Mouse (Mus musculus) bone marrow macrophage, adult 2 months (primary cell): ENCODE results near the gene Lamtor4. TPM values are rescaled to one million over a fixed set of nuclear protein-coding genes. Genes with fewer than 3 reads are reported as not detected.

Experiments
- H3K27ac ChIP-seq: 2 replicates; pipeline ENCODE4 v1.5.1; 2012; ENCODE audit warnings: low read depth, low read length; ENCODE audit not compliant: insufficient read depth
- H3K4me1 ChIP-seq: 2 replicates; pipeline ENCODE4 v1.6.1; 2012; ENCODE audit warnings: low read length; ENCODE audit not compliant: control insufficient read depth, insufficient read depth
- H3K4me3 ChIP-seq: 2 replicates; pipeline ENCODE4 v1.5.1; 2012; ENCODE audit warnings: mild to moderate bottlenecking, low read length, moderate library complexity; ENCODE audit not compliant: insufficient read depth
- CTCF ChIP-seq: IDR thresholded peaks from 2 replicates; pipeline ENCODE4 v1.5.1; 2012; ENCODE audit warnings: low read depth, mild to moderate bottlenecking, low read length, moderate library complexity
- POLR2A ChIP-seq: IDR thresholded peaks from 2 replicates; pipeline ENCODE4 v1.6.1; 2012; ENCODE audit warnings: mild to moderate bottlenecking, low read depth, low read length, borderline replicate concordance
- polyA plus RNA-seq: library from polyadenylated mRNA; stranded (reverse); fragments of >200 nt; gene quantifications from 2 replicates; pipeline ENCODE4 v1.2.4, GENCODE M21; 2012; ENCODE audit not compliant: missing spikeins, insufficient read depth, insufficient read length

The Lamtor4 gene
- polyA plus RNA-seq, 1 experiment = 96.8 TPM

DNA sequence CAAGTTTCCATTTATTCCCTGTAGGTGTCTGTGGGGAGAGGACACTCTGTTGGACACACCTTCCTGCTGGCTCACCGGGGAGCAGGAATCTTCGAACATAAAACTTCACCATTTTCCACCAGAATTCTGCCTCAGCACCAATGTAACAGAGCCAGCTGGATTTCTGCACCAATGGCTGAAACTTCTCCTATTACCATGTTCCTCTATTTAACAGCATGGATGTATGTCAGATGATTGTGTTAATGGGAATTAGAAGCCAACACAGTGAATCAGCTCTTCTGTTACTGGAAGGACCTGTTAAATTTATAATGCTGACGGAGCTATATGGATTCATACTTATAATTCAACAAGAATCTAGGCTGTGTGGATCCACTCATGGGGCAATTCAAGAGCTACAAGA lies 25.8 kb upstream of the Lamtor4 start:
- peak overlapping the region; percentile 74 for H3K27ac ChIP-seq
- TF ChIP-seq POLR2A (no peak), CTCF (no peak)
- no peak overlapping the region for H3K4me3 ChIP-seq
- H3K4me1 ChIP-seq = peaks cover 39% of the 10 kb centered on the region

DNA sequence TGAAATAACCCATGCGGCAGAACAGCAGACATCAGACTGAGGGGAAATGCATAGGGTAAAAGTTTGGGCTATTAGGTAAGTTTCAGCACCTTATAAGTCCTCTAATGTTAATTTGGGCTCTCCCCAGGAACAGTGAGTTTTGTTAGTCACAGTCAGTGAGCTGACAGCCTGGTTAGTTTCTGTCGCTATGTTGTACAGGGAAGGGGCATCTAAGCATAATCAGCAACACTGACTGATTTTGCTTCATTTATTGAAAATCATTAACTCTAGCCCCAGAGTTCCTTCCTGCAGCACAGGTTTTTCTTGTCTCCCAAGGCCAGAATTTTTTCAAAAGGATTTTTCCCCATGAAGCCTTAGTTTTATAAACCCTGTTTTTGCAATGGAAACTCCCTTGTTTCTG lies 21.5 kb upstream of the Lamtor4 start:
- no peak overlapping the region for H3K27ac ChIP-seq
- peaks cover 23% of the 10 kb centered on the region for H3K4me1 ChIP-seq
- no peak for TF ChIP-seq CTCF
- no peak overlapping the region for H3K4me3 ChIP-seq

DNA sequence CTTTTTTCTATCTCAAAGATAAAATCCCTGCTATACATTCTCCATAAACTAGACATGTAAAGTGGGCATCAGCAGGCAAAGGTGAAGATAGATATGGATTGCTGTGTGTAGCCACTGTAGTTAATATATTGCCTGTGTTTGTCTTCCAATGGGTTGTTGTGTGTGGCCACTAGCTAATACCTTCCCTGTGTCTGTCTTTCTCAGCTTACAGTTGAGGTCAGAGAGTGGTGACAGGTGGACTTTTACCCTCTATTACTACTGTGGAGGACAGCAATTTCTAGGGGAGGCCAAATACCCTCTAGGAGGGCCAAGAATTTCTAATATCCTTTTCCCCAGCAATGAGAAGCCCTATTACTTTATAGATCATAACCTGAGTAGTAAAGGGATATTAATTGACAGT lies 21.1 kb upstream of the Lamtor4 start:
- Histone ChIP-seq H3K4me1 (peaks cover 20% of the 10 kb centered on the region), H3K27ac (no peak overlapping the region), H3K4me3 (no peak overlapping the region)
- TF ChIP-seq POLR2A (no peak), CTCF (no peak)

DNA sequence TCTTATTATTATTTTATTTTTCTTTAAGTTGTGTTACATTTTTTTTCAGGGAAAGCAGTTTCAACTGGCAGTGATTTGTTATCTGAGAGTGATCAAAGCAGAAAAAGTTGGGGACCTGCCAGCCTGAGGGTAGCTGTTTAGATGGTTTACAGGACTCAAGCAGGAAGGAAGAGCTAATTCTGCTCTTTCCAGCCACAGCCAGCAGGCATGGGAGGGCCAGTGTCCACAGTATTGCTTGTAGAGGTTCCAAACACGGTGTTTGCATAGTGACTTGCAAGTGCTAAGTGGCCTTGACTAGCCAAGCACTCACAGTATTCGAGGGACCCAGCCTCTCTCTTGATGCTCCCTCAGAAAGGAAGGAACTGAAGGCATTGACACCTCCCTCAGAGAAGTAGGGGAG lies 13.8 kb upstream of the Lamtor4 start:
- Histone ChIP-seq H3K27ac (no peak overlapping the region), H3K4me3 (no peak overlapping the region), H3K4me1 (no peaks in the 10 kb centered on the region)
- TF ChIP-seq POLR2A = no peak
- no peak for TF ChIP-seq CTCF

DNA sequence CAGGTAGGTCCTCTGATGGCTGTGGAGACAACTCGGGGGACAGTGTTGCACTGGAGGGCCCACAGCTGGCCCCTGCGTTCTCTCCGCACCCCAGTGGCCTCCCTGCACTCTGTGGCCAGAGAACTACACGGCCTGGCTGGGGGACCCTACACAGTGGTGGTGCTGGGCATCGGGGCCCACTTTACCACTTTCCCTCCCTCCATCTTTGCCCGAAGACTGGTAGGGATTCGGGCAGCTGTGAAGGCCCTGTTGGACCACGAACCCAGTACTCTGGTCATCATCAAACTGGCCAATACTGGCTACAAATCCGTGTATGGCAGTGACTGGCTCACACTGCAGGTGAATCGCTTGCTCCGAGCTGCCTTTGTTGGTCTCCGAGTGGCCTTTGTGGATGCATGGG lies 4.1 kb upstream of the Lamtor4 start:
- peaks cover 7% of the 10 kb centered on the region for H3K4me1 ChIP-seq
- no peak for TF ChIP-seq POLR2A
- TF ChIP-seq CTCF = no peak
- no peak overlapping the region for H3K4me3 ChIP-seq
- no peak overlapping the region for H3K27ac ChIP-seq

DNA sequence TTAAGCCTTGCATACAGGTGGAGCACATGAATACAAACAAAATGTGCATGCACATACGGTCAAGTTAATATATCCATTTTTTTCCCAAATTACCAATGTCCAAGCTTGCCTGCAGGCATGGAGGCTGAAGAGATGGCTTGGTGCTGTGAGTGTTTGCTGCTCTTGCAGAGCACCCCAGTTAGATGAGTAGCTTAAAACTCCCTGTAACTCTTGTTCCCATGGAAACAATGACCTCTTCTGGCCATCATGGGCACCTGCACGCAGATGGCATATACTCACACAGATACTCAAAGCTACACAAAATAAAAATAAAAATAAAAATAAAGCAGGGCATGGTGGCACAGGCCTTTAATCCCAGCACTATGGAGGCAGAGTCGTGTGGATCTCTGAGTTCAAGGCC lies 2.2 kb upstream of the Lamtor4 start:
- peaks cover 21% of the 10 kb centered on the region for H3K4me1 ChIP-seq
- no peak for TF ChIP-seq CTCF
- no peak for TF ChIP-seq POLR2A
- no peak overlapping the region for H3K27ac ChIP-seq
- H3K4me3 ChIP-seq = no peak overlapping the region

DNA sequence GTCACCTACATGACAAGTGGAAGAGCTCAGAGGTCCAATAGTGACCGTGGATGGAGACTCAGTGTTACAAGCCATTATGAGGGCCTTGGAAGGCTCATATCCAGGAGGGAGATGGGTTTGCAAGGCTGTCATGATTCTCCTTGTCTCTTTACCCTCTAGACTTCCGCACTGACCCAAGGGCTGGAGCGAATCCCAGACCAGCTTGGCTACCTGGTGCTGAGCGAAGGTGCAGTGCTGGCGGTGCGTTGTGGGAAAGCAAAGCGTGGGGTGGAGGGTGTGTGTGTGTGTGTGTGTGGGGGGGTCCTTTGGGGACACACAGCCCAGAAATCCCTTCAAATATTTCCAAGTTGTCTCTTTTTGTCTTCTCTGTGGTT lies 799 bp downstream of the Lamtor4 start:
- H3K4me1 ChIP-seq = peaks cover 35% of the 10 kb centered on the region
- no peak for TF ChIP-seq POLR2A
- no peak for TF ChIP-seq CTCF
- H3K27ac ChIP-seq = peak overlapping the region; percentile 81
- H3K4me3 ChIP-seq = peak overlapping the region; percentile 80

DNA sequence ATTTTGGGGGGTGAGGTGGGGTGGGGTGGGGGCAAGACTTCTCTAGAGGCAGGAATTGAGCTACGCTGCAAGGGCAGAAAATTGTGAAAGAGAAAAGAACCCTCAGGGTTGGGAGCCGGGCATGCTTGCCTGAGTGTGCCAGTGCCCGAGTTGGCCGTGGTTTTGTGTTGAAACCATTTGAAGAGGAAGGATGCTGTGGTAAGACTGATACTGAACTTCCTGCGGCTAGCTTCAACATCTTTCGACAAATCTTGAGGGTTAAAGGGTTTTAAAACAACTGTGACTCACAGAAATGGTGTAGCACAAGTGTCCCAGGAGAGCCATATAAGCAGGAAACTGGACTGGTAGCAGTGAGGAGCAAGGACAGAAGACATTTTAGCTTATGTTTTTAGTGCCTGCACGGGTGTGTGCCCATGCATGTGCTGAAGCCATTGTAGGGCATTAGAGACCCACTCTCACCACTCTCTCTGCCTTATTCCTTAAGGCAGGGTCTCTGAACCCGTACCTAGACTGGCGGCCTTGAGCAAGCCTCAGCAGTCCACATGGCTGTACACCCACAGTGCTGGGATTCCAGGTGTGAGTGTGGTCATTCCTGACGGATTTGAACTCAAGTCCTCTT lies 1.8 kb downstream of the Lamtor4 start:
- peak overlapping the region; percentile 81 for H3K27ac ChIP-seq
- no peak overlapping the region for H3K4me3 ChIP-seq
- H3K4me1 ChIP-seq = peaks cover 44% of the 10 kb centered on the region
- no peak for TF ChIP-seq POLR2A
- TF ChIP-seq CTCF = no peak

DNA sequence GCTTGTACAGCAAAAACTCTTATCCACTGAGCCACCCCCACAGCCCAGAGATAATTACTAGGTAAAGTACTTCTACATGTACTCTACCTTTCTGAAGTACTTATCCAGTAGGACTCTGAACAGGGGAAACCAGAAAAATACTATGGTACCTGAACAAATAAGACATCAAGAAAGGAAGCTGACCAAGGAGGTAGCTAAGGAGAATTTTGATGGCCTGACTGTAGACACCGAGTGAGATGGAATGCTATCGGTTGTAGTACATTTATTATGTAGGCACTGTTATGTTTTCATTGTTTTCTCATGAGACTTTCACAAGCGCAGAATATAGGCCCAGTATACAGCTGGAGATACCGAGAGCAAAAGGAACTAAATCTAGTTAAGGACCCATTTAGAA lies 2.3 kb downstream of the Lamtor4 start:
- TF ChIP-seq POLR2A (no peak), CTCF (no peak)
- Histone ChIP-seq H3K4me3 (no peak overlapping the region), H3K27ac (peak overlapping the region; percentile 35), H3K4me1 (peaks cover 48% of the 10 kb centered on the region)

DNA sequence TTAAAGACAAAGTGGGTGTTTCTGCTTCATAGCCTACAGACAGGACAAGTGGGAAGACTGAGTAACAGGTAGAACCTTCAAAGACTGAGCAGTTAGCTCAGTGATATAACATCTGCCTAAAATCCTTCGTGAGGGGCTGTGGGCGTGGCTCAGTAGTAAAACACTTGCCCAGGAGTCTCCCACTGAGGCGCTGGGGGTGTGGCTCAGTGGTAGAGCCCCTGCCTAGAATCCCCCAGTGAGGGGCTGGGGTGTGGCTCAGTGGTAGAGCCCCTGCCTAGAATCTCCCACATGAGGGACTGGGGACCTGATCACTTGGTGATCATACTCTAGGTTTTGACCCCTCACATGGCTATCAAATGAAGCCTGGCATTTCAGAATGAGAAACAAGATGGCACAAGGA lies 2.8 kb downstream of the Lamtor4 start:
- Histone ChIP-seq H3K4me1 (peaks cover 48% of the 10 kb centered on the region), H3K4me3 (no peak overlapping the region), H3K27ac (no peak overlapping the region)
- TF ChIP-seq CTCF (no peak), POLR2A (no peak)

DNA sequence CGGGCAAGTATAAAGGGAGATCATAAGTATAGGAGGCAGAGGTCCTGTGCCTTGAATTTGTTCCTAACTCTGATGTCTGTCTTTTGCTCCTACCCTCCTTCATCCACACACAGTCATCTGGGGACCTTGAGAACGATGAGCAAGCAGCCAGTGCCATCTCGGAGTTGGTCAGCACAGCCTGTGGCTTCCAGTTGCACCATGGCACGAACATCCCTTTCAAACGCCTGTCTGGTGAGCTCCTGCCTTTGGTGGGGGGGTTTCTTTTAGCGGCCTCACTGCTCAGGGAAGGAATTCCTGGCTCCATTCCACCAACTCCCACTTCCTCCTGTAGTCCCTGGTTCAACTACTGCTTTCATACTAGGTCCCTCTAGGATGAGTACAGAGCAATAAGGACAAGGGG lies 3.3 kb downstream of the Lamtor4 start:
- H3K4me3 ChIP-seq = no peak overlapping the region
- TF ChIP-seq CTCF (no peak), POLR2A (no peak)
- H3K27ac ChIP-seq = no peak overlapping the region
- H3K4me1 ChIP-seq = peaks cover 48% of the 10 kb centered on the region
